Mouse (Mus musculus) right cerebral cortex, postnatal 4 days (tissue): Measurements from ENCODE around the gene Slc12a8.

Experiments used
- DNase-seq: peaks from one replicate; pipeline ENCODE4 v3.0.0-alpha.2; 2022

The Slc12a8 gene

GRCm38 (mm10) chr16:33615986-33616385 is 98.9 kb downstream of the Slc12a8 start:
- no peak for DNase-seq

DNA sequence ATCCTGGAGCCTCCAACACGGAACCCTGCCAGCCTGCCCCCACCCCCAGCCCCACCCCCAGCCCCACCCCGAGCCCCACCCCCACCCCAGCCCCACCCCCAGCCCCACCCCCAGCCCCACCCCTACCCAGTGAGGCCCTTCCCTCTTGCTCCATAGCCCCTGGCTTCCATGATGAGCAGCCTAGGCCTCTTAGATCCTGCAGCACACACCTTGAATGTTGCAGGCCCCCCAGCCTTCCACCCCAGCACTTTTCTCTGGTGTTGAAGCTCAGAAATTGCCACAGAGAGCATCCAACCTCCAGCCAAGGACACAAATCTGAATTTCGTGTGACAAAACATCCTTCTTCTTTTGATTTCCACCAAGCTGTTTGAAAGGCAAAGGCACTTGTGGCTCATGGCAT is 104.7 kb downstream of the Slc12a8 start:
- no peak for DNase-seq

DNA sequence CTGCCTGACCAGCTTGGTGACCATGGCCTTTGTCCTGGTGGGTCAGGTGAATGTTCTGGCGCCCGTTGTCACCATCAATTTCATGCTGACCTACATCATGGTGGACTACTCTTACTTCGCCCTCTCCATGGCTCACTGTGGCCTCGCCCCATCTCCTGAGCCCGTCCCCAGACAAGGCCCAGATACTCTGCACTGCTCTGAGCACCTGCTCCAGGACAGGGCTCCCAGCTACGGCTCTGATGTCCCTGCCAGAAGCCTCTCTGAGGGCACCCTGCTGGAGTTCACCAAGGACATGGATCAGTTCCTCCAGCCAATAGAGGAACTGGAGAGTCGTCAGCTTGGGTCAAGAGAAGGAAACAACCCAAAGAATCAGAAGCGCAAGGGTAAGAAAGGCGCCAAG is 107.5 kb downstream of the Slc12a8 start:
- no peak for DNase-seq

DNA sequence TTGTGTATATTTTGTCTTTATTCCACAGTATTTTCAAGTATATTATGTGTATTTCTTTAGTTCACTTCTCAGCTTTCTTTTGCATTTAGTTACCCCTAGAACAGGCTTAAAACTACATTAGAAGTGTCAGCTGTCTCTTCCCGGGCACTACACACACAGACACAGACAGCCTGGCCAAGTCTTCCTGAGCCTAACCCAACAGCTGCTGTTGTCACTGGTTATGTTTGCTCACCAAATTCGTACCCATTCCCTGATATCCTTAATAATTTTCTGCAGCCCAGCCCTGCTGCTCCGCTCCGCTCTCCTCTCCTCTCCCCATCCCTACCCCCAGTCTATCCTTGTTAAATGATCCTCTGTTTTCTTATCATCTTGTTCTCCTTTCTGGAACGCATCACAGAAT is 112.4 kb downstream of the Slc12a8 start:
- DNase-seq, result no peak

DNA sequence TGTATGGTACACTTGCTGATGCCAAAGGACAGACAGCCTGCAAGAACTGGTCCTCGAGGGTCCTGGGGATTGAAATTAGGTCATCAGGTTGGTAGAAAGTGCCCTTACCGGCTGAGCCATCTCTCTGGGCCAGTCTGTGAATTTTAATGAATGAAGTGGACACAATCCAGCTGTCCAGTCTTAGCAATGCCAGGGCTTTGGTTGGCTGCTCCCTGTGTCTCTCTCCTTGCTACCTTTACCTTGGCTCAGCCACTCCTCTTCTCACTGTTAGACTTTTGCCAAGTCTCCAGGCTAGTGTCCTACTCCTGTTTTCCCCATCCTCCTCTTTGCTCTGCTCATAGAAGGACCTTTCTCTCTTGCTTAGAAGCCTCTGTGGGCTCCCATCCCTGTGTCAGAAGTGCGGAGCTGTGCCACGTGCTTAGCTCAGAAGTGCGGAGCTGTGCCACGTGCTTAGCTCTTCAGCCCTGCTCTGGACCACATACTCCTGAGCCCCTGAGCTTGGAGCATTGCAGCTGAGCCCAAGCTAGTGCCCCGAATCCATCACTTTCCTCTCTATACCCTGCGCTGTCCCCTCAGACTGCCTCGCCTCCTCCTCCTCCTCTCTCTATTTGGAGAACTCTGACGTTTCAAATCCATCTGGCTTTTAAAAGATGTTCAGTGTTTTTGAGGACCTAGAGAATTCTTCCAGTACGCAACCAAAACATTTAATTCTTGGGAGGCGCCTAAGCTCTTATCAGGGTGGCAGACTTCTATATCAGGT is 118.9 kb downstream of the Slc12a8 start:
- no peak for DNase-seq

DNA sequence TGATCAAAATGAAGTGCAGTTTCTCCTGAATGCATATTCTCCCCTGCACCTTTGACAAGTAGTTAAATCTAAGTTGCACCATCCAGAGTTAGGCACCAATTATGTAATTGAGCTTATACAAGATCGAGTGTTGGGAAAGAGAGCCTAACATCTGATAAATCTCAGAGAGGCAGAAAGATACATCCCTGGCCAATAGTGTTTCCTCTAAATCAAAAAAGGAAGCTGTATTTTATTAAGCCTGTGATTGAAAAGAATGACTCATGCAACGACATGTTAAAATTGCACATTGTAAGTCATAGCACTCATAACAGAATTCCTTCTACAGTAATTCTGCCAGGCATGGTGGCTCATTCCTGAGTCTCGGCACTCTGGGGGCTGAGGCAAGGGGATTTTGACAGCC is 124.7 kb downstream of the Slc12a8 start:
- no peak for DNase-seq

- DNase-seq, result no peak
Observed at GRCm38 (mm10) chr16:33653116-33653515, 136.0 kb downstream of the Slc12a8 start.

DNA sequence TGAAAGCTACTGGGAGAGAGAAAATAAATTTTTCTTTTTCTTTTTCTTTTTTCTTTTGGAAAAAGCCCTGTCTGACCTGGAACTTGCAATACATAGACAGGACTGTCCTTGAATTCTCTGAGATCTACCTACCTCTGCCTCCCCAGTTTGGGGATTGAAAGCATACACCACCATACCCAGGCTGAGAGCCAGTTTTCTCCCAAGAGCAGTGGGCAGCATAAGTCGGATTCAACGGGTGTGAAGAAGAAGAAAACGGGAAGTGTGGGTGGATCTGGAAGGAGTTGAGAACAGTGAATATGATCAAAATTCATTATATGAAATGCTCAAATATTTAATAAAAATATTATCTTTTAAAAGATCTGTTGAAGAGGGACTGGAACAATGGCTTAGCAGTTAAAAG is 138.3 kb downstream of the Slc12a8 start:
- DNase-seq, result no peak

GRCm38 (mm10) chr16:33657191-33657590 is 140.1 kb downstream of the Slc12a8 start:
- no peak for DNase-seq

DNA sequence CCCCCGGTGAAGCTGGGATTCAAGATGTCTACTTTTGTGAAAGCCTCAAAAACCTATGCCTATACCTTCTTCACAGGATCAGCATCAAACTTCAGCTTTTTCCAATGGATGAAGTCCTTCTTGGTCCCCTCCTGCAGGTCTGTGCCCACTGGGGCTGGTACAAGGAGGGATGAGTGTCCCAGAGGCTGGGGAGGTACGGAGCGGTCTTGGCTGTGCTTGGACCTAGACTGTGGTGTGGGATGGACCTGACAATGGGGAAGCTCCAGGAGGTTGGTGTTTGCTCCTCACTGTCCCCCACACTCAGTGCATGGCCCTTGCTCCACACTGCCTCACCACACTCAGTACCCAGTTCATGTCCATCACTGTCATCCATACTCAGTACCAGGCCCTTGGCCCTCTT is 141.0 kb downstream of the Slc12a8 start:
- no peak for DNase-seq

DNA sequence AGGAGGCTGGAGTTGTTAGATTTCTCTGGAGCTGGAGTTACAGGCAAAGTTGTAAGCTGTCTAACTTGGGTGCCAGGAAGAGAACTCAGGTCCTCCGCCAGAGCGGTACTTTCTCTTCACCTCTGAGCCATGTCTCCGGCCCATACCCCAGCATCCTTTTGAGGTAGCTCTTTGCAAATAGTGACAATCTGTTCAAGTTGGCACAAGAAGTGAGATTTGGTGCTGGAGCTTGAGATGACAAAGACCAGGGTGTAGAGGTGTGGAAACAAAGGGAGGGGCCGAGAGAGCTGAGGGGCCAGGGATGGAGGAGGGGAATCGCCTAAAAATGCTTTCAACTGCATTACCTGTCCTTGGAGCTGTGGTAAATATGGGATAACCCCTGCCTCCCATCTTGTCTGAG is 142.4 kb downstream of the Slc12a8 start:
- DNase-seq, result no peak

DNA sequence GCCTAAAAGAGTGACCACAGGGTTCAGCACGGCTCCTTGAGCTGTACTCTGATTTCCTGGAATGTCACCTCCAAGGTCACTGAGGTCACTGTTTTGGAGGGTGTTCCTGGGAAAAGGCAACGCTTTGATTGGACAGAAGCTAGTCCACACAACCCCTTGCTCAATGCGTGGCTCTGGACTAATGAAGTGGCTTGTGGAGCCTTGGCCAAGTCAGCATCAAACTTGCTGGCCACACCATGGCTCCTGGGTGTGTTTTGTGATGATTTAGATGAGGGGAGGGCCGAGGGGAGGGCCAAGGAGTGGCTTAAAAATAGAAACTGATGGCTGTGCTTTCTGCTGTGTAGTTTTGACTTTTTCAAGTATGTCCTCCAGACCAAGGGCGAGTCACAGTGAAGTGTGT is 143.0 kb downstream of the Slc12a8 start:
- no peak for DNase-seq

DNA sequence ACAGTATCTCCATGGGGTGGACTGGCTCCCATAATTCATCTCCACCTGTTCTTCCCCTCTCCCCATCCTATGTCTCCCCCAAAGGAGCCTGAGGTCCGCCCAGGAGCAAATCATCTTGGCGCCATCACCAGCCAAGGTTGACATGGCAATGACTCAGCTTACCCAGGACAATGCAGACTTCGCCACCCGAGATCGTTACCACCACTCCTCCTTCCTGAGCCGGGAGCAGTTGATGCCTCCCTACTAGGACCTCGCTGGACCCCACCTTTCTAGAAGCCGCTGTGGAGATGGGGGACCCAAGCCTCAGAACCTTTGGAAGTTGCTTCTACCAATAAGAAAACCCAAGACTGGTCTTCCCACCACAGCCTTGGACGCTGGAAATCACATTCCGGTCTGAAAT is 145.7 kb downstream of the Slc12a8 start:
- no peak for DNase-seq

DNA sequence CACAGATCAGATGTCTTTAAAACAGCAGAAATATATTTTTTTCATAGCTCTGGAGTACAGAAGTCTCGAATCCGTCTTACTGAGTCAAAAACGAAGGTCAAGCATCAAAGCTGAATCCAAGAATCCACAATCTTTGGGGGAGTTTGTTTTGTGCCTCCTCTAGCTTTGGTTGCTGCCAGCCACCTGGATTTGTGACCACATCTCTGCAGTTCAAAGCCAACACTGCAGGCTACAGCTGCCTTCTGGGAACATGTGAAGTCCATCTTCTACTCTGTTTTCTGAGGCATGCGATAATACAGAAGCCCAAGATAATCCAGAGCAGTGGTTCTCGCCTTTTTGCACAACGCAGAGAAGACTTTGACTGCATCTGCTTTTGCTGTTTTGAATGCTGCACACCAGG is 149.1 kb downstream of the Slc12a8 start:
- no peak for DNase-seq

DNA sequence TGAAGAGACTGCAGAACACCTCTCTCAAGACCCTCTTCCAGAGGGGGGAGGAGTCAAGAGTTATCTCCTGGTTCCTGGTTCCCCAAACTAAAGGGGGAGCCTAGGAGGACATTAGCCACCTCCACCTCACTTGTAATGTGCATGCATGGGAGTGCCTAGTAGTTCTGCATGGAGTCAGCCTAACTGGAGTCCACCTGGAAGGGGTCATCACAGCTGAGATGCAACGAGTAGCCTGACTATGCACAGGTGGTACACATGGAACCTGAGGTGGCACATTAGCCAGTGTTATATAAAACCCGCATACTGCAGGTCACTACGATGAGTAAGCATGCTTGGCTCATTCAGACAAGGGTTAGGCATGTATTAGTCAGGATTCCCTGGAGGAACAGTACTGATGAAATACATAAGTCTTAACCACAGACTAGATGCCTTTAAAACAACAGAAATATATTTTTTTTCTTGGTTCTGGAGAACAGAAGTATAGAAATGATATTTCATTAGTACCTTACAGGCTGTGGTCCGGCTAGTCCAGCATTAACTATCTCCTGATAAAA is 149.9 kb downstream of the Slc12a8 start:
- DNase-seq, result no peak

- DNase-seq, result no peak
Observed at GRCm38 (mm10) chr16:33668448-33668847, 151.3 kb downstream of the Slc12a8 start.

DNA sequence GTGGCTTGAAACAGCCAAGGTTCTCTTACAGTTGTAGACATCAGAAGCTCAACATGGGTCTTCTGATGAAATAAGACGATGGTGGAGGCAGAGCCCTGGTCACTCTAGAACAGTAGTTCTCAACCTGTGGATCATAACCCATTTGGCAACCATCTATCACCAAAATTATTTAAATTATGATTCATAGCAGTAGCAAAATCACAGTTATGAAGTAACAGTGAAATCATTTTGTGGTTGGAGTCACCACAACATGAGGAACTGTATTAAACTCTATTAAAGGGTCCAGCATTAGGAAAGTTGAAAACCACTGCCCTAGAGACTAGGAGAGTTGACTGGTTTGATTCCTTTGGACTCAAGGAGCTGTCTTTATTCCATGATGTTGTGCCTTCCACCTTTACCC is 151.9 kb downstream of the Slc12a8 start:
- DNase-seq, result no peak

GRCm38 (mm10) chr16:33670340-33670739 is 153.2 kb downstream of the Slc12a8 start:
- no peak for DNase-seq

DNA sequence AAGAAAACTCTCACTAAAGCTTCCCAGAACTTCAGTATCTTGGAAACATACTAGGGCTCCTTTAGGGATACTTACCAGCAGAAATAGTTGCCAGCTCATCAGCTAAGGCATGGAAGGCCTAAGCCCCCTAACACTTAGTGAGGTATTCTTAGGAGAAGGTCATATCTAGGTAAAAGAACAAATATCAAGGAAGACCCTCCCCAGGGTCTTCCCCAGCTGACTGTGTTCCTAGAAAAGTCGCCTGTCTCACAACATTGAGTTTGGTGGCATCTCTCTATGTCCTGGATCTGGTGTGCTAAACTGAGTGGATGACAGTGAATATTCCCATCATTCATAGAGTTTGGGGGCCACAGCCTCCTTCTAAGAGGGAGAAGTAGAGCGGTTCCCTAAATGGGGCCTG is 153.8 kb downstream of the Slc12a8 start:
- DNase-seq, result no peak

DNA sequence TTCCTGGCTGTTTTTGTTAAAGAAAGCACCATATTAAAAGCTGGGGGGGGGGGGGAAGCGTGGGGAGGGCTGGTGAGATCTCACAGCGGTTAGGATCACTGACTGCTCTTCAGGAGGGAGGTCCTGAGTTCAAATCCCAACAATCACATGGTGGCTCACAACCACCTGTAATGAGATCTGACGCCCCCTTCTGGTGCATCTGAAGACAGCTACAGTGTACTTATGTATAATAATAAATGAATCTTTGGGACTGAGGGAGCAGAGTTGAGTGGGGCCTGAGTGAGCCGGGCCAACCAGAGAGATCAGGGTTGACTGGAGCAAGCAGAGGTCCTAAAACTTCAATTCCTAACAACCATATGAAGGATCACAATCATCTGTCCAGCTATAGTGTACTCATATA is 155.1 kb downstream of the Slc12a8 start:
- DNase-seq, result no peak

GRCm38 (mm10) chr16:33672643-33673042 is 155.5 kb downstream of the Slc12a8 start:
- no peak for DNase-seq

GRCm38 (mm10) chr16:33673530-33674109 is 156.5 kb downstream of the Slc12a8 start:
- DNase-seq, result no peak

GRCm38 (mm10) chr16:33675151-33675847 is 158.2 kb downstream of the Slc12a8 start:
- DNase-seq, result no peak

DNA sequence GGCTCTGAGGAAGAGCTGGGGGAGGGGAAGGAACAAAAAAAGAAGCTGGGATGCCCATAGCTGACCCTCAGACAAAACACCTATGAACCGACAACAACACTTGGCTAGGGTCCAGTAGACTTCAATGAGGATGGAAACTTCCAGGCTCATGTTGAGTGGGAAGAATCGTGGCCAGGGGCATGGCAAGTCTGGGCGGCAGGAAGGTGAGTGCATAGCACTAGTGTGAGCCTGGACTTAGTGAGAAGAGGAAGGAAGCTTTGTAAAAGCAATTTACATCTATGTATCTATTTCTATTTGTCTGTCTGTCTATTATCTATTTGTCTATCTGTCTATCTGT is 158.7 kb downstream of the Slc12a8 start:
- no peak for DNase-seq
